Mouse (Mus musculus): ENCODE results near the gene Casc3. TPM values are rescaled to one million over a fixed set of nuclear protein-coding genes. Genes with fewer than 3 reads are reported as not detected.

Casc3 gene
- 44.9 and 47.4 TPM in 2 replicates for polyA plus RNA-seq (2012; rRNA removed)

DNA sequence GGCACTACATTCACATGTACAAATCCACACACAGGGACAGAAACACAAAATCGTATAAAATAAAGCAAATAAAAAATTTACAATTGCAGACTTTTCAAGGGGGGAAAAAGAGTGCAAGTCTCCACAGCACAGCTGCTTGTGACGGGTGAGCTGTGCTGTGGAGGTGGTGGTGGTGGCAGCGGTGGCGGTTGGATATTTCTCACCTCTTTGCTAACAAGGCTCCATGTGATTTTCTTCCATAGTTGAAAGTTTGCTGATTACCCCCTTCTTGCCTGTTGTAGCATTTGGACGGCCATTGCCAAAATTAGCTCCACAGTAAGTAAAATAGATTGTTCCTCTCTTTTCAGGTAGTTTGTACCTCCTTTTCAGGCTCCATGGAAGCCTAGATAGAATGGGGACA is at the start of gene Casc3:
TSS of gene Casc3 (plus strand) at position 301 of the 400 bp plus-strand sequence.
- Histone ChIP-seq H3K4me1 (ENCODE audit: control insufficient read depth, insufficient read depth, low read length) (no peaks in the 10 kb centered on the region; the same call in 1 of the 2 replicates), H3K27ac (ENCODE audit: insufficient read depth, low read length) (no peak within 1 kb of the TSS), H3K4me3 (ENCODE audit: insufficient read depth, low read length) (no peak within 1 kb of the TSS)
- TF ChIP-seq POLR2A (IDR thresholded peaks at IDR 0.05; ENCODE audit: extremely low read depth, insufficient read depth, low read length) (no peak), CTCF (IDR thresholded peaks at IDR 0.05; ENCODE audit: extremely low read depth, insufficient read depth, low read length) (no peak)

DNA sequence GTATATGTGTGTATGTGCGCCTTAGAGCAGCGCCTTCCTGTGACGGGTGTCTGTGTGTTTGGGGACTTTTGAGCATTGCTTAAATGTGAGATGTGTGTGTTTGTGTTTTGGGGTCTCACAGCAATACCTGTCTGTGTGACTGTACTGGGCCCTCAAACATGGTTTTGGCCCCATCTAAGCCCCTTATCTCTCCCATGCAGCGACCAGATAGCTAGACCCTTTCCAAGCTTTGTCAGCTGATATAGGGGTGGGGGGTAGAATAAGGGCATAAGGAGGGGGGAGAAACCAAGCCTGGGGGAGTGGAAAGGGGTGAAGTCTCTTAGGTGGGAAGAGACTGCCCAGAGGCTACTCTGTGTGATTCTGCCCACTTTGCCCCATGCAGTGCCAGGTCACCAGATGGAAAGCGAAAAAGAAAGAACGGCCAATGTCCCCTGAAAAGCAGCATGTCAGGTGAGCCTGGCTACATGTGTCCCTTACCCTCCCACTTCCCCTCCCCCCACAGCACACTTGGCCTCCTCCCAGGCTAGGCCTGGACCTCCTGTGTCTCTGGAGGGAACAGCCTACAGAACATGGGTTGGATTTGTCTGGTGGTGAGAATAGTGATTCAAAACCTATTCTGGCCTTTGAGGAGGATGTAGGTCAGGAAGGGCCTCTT is 48.9 kb upstream of the Casc3 start:
- TF ChIP-seq CTCF (IDR thresholded peaks at IDR 0.05; ENCODE audit: extremely low read depth, insufficient read depth, low read length) (no peak), POLR2A (IDR thresholded peaks at IDR 0.05; ENCODE audit: extremely low read depth, insufficient read depth, low read length) (no peak)
- Histone ChIP-seq H3K27ac (ENCODE audit: insufficient read depth, low read length) (no peak overlapping the region), H3K4me1 (ENCODE audit: control insufficient read depth, insufficient read depth, low read length) (peaks cover 25% of the 10 kb centered on the region)

DNA sequence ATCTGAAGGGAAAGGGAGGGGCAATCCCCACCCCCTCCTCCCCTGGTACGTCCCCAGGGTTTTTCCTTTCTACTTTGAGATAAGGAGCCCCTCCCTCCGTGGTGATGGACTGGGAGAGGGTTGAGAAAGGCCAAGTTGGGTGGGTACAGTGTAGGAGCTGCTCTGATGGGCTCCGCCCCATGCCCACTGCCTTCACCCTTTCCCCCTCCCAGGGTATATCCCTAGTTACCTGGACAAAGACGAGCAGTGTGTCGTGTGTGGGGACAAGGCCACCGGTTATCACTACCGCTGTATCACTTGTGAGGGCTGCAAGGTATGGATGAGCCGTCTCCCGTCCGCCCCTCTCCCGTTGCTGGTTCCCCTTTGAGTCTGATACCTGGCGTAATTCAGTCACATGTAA is 48.0 kb upstream of the Casc3 start:
- no peak overlapping the region for H3K27ac ChIP-seq (ENCODE audit: insufficient read depth, low read length)
- H3K4me3 ChIP-seq (ENCODE audit: insufficient read depth, low read length): no peak overlapping the region
- TF ChIP-seq POLR2A (IDR thresholded peaks at IDR 0.05; ENCODE audit: extremely low read depth, insufficient read depth, low read length) (no peak), CTCF (IDR thresholded peaks at IDR 0.05; ENCODE audit: extremely low read depth, insufficient read depth, low read length) (no peak)
- peaks cover 21% of the 10 kb centered on the region for H3K4me1 ChIP-seq (ENCODE audit: control insufficient read depth, insufficient read depth, low read length)

More for the DNA sequence above, 48.9 kb upstream of the Casc3 start:
- H3K4me3 ChIP-seq (ENCODE audit: insufficient read depth, low read length): no peak overlapping the region

DNA sequence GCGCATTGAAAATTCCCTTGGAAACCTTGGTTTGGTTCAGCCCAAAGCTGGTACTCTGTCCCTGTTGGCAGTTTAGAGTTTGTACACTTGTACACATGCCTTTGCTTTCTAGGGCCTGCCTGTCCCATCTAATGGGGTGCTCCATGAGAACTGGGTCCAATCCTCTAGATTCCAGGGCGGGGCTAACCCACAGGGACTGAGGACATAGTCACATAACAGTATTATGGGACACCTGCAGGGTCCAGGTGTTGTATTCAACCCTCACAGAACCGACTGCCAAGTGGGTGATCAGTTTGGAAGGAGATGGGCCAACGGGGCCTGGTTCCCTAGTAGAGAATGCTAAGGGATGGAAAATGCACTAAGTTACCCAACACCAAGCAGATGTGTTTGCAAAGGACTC is 42.8 kb upstream of the Casc3 start:
- Histone ChIP-seq H3K27ac (ENCODE audit: insufficient read depth, low read length) (no peak overlapping the region), H3K4me3 (ENCODE audit: insufficient read depth, low read length) (no peak overlapping the region), H3K4me1 (ENCODE audit: control insufficient read depth, insufficient read depth, low read length) (no peaks in the 10 kb centered on the region)
- TF ChIP-seq CTCF (IDR thresholded peaks at IDR 0.05; ENCODE audit: extremely low read depth, insufficient read depth, low read length) (no peak), POLR2A (IDR thresholded peaks at IDR 0.05; ENCODE audit: extremely low read depth, insufficient read depth, low read length) (no peak)

DNA sequence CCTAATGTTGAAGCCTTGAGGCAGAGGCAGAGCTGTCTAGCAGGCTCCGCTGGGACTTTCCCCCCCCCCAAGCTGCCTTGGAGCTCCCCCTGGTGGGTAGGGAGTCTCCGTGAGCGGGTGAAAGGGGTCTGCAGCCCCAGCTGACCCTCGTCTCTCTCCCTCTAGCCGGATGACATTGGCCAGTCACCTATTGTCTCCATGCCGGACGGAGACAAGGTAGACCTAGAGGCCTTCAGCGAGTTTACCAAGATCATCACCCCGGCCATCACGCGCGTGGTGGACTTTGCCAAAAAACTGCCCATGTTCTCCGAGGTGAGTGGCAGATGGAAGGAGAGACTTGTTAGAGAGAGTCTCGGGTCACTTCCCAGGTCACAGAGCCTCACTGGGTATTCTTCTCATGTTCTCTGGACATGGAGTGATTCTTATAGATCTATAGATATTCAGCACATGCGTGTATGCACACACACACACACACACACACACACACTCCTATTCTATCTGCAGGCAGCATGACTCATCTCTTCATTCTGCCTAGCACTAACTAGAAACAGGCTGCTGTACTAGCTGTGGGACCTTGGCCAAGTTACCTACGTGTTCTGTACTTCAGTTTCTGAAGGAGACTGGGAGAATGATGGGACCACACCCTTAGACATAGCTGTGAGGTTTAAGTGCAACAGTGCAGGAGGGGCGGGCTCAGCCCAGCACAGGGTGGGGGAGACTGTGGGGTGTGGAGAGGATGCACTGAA is 41.8 kb upstream of the Casc3 start:
- Histone ChIP-seq H3K4me3 (ENCODE audit: insufficient read depth, low read length) (no peak overlapping the region), H3K4me1 (ENCODE audit: control insufficient read depth, insufficient read depth, low read length) (no peaks in the 10 kb centered on the region), H3K27ac (ENCODE audit: insufficient read depth, low read length) (no peak overlapping the region)
- TF ChIP-seq POLR2A (IDR thresholded peaks at IDR 0.05; ENCODE audit: extremely low read depth, insufficient read depth, low read length) (0 out of 2 replicates have a peak, but pooled peaks have one; percentile 17), CTCF (IDR thresholded peaks at IDR 0.05; ENCODE audit: extremely low read depth, insufficient read depth, low read length) (peak; percentile 27; the same call in 1 of the 2 replicates)

DNA sequence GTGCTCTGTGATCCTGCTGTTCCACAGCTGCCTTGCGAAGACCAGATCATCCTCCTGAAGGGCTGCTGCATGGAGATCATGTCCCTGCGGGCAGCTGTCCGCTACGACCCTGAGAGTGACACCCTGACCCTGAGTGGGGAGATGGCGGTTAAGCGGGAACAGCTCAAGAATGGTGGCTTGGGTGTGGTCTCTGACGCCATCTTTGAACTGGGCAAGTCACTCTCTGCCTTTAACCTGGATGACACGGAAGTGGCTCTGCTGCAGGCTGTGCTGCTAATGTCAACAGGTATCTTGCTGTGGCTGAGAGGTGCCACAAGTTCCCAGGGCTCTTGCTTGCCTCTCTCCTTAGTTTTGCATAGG is 41.2 kb upstream of the Casc3 start:
- TF ChIP-seq CTCF (IDR thresholded peaks at IDR 0.05; ENCODE audit: extremely low read depth, insufficient read depth, low read length): no peak
- TF ChIP-seq POLR2A (IDR thresholded peaks at IDR 0.05; ENCODE audit: extremely low read depth, insufficient read depth, low read length): no peak
- Histone ChIP-seq H3K4me1 (ENCODE audit: control insufficient read depth, insufficient read depth, low read length) (no peaks in the 10 kb centered on the region), H3K4me3 (ENCODE audit: insufficient read depth, low read length) (no peak overlapping the region), H3K27ac (ENCODE audit: insufficient read depth, low read length) (no peak overlapping the region)

DNA sequence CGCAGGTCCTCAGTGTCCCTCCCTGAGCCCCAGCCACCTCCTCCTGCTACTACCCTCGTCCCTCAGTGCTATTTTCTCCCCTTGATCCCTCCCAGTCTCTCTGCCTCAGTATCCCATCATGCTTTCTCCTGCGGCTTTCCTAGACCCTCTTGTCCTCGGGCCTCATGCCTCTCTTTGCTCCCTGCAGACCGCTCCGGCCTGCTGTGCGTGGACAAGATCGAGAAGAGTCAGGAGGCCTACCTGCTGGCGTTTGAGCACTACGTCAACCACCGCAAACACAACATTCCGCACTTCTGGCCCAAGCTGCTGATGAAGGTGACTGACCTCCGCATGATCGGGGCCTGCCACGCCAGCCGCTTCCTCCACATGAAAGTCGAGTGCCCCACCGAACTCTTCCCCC is 40.6 kb upstream of the Casc3 start:
- no peak overlapping the region for H3K27ac ChIP-seq (ENCODE audit: insufficient read depth, low read length)
- TF ChIP-seq CTCF (IDR thresholded peaks at IDR 0.05; ENCODE audit: extremely low read depth, insufficient read depth, low read length) (no peak), POLR2A (IDR thresholded peaks at IDR 0.05; ENCODE audit: extremely low read depth, insufficient read depth, low read length) (no peak)
- H3K4me1 ChIP-seq (ENCODE audit: control insufficient read depth, insufficient read depth, low read length): no peaks in the 10 kb centered on the region
- H3K4me3 ChIP-seq (ENCODE audit: insufficient read depth, low read length): no peak overlapping the region

DNA sequence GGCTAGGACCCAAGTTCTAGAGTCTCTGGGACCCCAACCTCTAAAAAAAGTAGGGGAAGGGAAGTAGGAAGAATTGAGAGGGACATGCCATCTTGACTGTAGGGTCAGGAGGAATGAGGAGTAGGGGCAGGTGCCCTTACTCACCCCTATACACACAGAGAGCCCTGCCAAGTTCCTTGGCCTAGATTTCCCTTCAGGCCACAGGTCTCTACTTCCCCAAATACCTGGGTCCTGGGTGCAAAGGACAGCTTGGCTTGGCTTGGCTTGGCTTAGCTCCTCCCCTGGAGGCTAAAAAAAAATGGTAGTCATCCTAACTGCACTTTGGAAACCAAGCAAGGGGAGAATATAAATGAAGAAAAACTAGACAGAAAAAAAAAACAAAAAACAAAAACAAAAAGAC is 40.0 kb upstream of the Casc3 start:
- TF ChIP-seq CTCF (IDR thresholded peaks at IDR 0.05; ENCODE audit: extremely low read depth, insufficient read depth, low read length): no peak
- TF ChIP-seq POLR2A (IDR thresholded peaks at IDR 0.05; ENCODE audit: extremely low read depth, insufficient read depth, low read length): no peak
- Histone ChIP-seq H3K4me3 (ENCODE audit: insufficient read depth, low read length) (no peak overlapping the region), H3K4me1 (ENCODE audit: control insufficient read depth, insufficient read depth, low read length) (no peaks in the 10 kb centered on the region; the same call in 1 of the 2 replicates), H3K27ac (ENCODE audit: insufficient read depth, low read length) (no peak overlapping the region)

DNA sequence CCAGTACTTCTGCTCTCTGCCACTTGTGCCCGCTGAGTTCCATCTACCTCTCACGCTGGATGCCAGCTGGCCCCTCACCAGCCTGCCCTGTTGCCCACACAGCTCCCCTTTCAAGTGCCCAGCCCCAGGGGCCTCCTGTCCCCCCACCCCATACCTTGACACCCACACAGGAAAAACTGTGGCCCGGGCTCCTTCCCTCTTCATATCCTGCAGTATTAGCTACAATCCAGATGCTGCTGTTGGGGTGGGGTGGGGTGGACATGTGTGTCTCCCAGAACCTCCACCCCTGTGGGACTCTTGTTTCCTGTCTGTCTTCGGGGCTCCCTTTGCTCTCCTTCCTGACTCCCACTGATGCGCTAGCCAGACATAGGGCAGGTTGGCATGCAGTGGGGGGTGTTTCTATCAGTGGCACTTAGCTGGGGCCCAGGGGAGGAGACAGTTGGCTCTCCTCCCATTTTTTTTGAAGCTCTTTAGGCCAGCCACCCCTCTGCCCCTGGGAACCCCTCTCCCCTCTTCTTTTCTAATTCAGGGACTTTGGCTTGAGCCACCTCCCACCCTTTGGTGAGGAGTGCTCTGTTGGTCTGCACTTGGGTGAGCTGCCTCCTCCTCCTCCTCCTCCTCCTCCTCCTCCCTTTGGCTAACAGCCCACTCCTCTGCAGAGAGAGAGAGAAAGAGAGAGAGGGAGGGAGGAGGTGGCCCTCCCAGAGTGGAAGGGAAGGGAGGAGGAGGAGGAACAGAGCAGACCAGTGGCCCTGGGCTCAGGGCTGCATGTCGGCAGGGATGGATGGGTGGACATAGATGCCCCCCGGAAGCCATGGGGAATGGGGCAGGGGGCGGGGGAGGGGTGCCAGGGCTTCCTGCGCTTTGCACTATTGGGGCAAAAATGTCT is 39.0 kb upstream of the Casc3 start:
- TF ChIP-seq POLR2A (IDR thresholded peaks at IDR 0.05; ENCODE audit: extremely low read depth, insufficient read depth, low read length): no peak
- Histone ChIP-seq H3K27ac (ENCODE audit: insufficient read depth, low read length) (no peak overlapping the region), H3K4me3 (ENCODE audit: insufficient read depth, low read length) (no peak overlapping the region), H3K4me1 (ENCODE audit: control insufficient read depth, insufficient read depth, low read length) (no peaks in the 10 kb centered on the region; the same call in 1 of the 2 replicates)

Data from cortical plate, adult 2 months (tissue).